22 mouse cellular contexts compared by ENCODE assay signal in genomic region chr19:23896915-23897314, GRCm38 (mm10).
DNase-seq lines count a peak whose midpoint lies in the region; ATAC-seq and TF ChIP-seq lines count a peak whose summit lies in the region.
"Had no signal": no experiment of that assay in that cellular context is flagged by ENCODE, and none has a peak within 500 bp of the region (broad histone marks: within the 10 kb centered on the region; RNA-seq: fewer than 3 reads in every experiment).

No protein-coding gene starts in this region.

- no peaks in the 10 kb centered on the region for H3K79me2 ChIP-seq in heart, adult 2 months (replicated peaks; ENCODE audit: control insufficient read depth, insufficient read depth, low read length)

- H3K4me1 ChIP-seq in heart, adult 2 months (ENCODE audit: control insufficient read depth, insufficient read depth, low read length), result no peaks in the 10 kb centered on the region
- peaks cover 5% of the 10 kb centered on the region; the same call in 1 of the 2 replicates for H3K4me1 ChIP-seq in heart, embryonic 11.5 days (ENCODE audit: control insufficient read depth, insufficient read depth, low read length)
- H3K4me1 ChIP-seq in bone marrow macrophage, adult 2 months (ENCODE audit: control insufficient read depth, insufficient read depth, low read length), result no peaks in the 10 kb centered on the region

- TF ChIP-seq CTCF in heart, adult 2 months (IDR thresholded peaks at IDR 0.05), result no peak
- no peak for TF ChIP-seq CTCF in bone marrow macrophage, adult 2 months (IDR thresholded peaks at IDR 0.05; ENCODE audit: low read depth, low read length)

- no peak overlapping the region for H3K4me2 ChIP-seq in heart, embryonic 11.5 days
- H3K4me2 ChIP-seq: heart, embryonic 15.5 days; midbrain, embryonic 12.5 days; neural tube, embryonic 12.5 days had no signal

- H3K9me3 ChIP-seq in heart, embryonic 11.5 days (replicated peaks; ENCODE audit: control insufficient read depth, low read length), result no peaks in the 10 kb centered on the region
- H3K9me3 ChIP-seq: heart, embryonic 15.5 days; limb, embryonic 10.5 days; midbrain, embryonic 12.5 days; neural tube, embryonic 12.5 days had no signal

- no peak overlapping the region for H3K27ac ChIP-seq in heart, adult 2 months
- H3K27ac ChIP-seq in heart, embryonic 11.5 days (ENCODE audit: low read depth, low read length), result no peak overlapping the region
- H3K27ac ChIP-seq in bone marrow macrophage, adult 2 months (ENCODE audit: insufficient read depth, low read depth, low read length), result no peak overlapping the region
- H3K27ac ChIP-seq: embryonic facial prominence, embryonic 10.5 days; heart, embryonic 15.5 days; left cerebral cortex, adult 2 months; limb, embryonic 10.5 days; midbrain, embryonic 12.5 days; neural tube, embryonic 12.5 days had no signal

- TF ChIP-seq POLR2A in heart, adult 2 months (IDR thresholded peaks at IDR 0.05; ENCODE audit: insufficient read depth, low read depth, low read length), result no peak
- no peak for TF ChIP-seq POLR2A in bone marrow macrophage, adult 2 months (IDR thresholded peaks at IDR 0.05; ENCODE audit: borderline replicate concordance, low read depth, low read length)

- H3K27me3 ChIP-seq in heart, adult 2 months (ENCODE audit: control insufficient read depth, insufficient read depth, low read length), result peaks cover 12% of the 10 kb centered on the region
- H3K27me3 ChIP-seq in heart, embryonic 11.5 days (ENCODE audit: control insufficient read depth, insufficient read depth, low read length), result peaks cover 19% of the 10 kb centered on the region

- H3K9ac ChIP-seq in heart, adult 2 months (ENCODE audit: low read depth, low read length), result no peak overlapping the region
- H3K9ac ChIP-seq in heart, embryonic 11.5 days (ENCODE audit: low read depth, low read length), result no peak overlapping the region
- H3K9ac ChIP-seq: heart, embryonic 15.5 days; midbrain, embryonic 12.5 days; neural tube, embryonic 12.5 days had no signal

- no peak for ATAC-seq in heart, embryonic 11.5 days (replicated peaks; ENCODE audit: insufficient number of reproducible peaks, low FRiP score, low TSS enrichment)
- ATAC-seq in megakaryocyte progenitor cell, adult 5-6 weeks (replicated peaks; ENCODE audit: poor library complexity), result peak; percentile 31; the same call in 1 of the 2 replicates

- intact Hi-C loops in heart, adult 2 months (cut with DNase I), result no loop called here

- no peak overlapping the region for H3K4me3 ChIP-seq in heart, adult 2 months
- H3K4me3 ChIP-seq in heart, embryonic 11.5 days (ENCODE audit: low read depth, low read length), result no peak overlapping the region
- H3K4me3 ChIP-seq in bone marrow macrophage, adult 2 months (ENCODE audit: insufficient read depth, low read length), result peak overlapping the region; percentile 30
- H3K4me3 ChIP-seq: embryonic facial prominence, embryonic 10.5 days; heart, embryonic 15.5 days; left cerebral cortex, adult 2 months; limb, embryonic 10.5 days; midbrain, embryonic 12.5 days; neural tube, embryonic 12.5 days had no signal

- no peaks in the 10 kb centered on the region for H3K36me3 ChIP-seq in heart, adult 2 months (ENCODE audit: control insufficient read depth, insufficient read depth, low read length)
- no peaks in the 10 kb centered on the region for H3K36me3 ChIP-seq in heart, embryonic 11.5 days (ENCODE audit: control insufficient read depth, insufficient read depth, low read length)
- H3K36me3 ChIP-seq: embryonic facial prominence, embryonic 10.5 days; heart, embryonic 15.5 days; limb, embryonic 10.5 days; midbrain, embryonic 12.5 days; neural tube, embryonic 12.5 days had no signal

- WGBS in heart, adult 2 months, result 43% methylated on average over 8 of the region's 8 CpGs
- WGBS in heart, embryonic 11.5 days (ENCODE audit: insufficient replicate concordance), result 69% methylated on average over 8 of the region's 8 CpGs

- no peak for TF ChIP-seq EP300 in heart, adult 2 months (IDR thresholded peaks at IDR 0.05; ENCODE audit: insufficient read depth, low read depth, low read length)

- DNase-seq in adrenal gland, postnatal 10 days, result peak; percentile 42
- DNase-seq in adrenal gland, adult 18-20 months (ENCODE audit: low spot score in 2 of 2), result no peak
- peak; percentile 20 to 22 for DNase-seq in heart, adult 2 months
- DNase-seq in urinary bladder, postnatal 10 days (ENCODE audit: low spot score), result no peak
- DNase-seq in retina, embryonic 14.5 days (ENCODE audit: low spot score), result no peak
- DNase-seq: cerebellum, adult 8-10 months; gastrocnemius, postnatal 14 days; kidney, adult 18-20 months; kidney, postnatal 14 days; layer of hippocampus, adult 9-11 months; lung, adult 18-20 months; lung, postnatal 14 days; right cerebral cortex, adult 18-20 months had no signal

Comparison
In these comparisons a context has a peak if more than half of its experiments do, and no peak if none do; other contexts are left out.
1. DNase-seq: peak in adrenal gland, postnatal 10 days (single experiment) and heart, adult 2 months (2 of 2); none in adrenal gland, adult 18-20 months (0 of 2), urinary bladder, postnatal 10 days (single experiment) and retina, embryonic 14.5 days (single experiment).